Mouse (Mus musculus) E14TG2a.4 (cell line): Measurements from ENCODE around the gene Cox15.

Source experiments
- CTCF ChIP-seq: conservative IDR thresholded peaks from 2 replicates; pipeline ENCODE4 v1.5.1; 2014; ENCODE audit warnings: low read length
- NANOG ChIP-seq: IDR thresholded peaks from 2 replicates; pipeline ENCODE4 v1.6.1; 2014; ENCODE audit warnings: borderline replicate concordance, low read length, mixed read lengths
- POU5F1 ChIP-seq: IDR thresholded peaks from 2 replicates; pipeline ENCODE4 v1.6.1; 2014; ENCODE audit warnings: low read length, borderline replicate concordance

- TF ChIP-seq CTCF (no peak), POU5F1 (no peak), NANOG (no peak)
Measured at GRCm38 (mm10) chr19:43786249-43787026, 33.6 kb upstream of the Cox15 start.
